Mouse (Mus musculus) erythroblast, embryonic 14.5 days (primary cell): ENCODE data around the gene Homer2.

Experiments used
- GATA1 ChIP-seq: IDR thresholded peaks from 2 replicates; pipeline ENCODE4 v1.6.1; 2012; ENCODE audit warnings: low read length, inconsistent platforms, mixed read lengths
- TAL1 ChIP-seq: IDR thresholded peaks from 3 replicates; pipeline ENCODE4 v1.6.1; 2012; ENCODE audit warnings: low read length, inconsistent platforms, mixed read lengths

- TF ChIP-seq TAL1 = no peak
- no peak for TF ChIP-seq GATA1
Measured at GRCm38 (mm10) chr7:81654946-81655718, 52.2 kb downstream of the Homer2 start.
